Mouse (Mus musculus): ENCODE data around the gene Smg9. TPM values are rescaled to one million over a fixed set of nuclear protein-coding genes. Genes with fewer than 3 reads are reported as not detected.

Gene Smg9
- polyA plus RNA-seq, 1 experiment from 2014 or later, result 20.9 TPM

DNA sequence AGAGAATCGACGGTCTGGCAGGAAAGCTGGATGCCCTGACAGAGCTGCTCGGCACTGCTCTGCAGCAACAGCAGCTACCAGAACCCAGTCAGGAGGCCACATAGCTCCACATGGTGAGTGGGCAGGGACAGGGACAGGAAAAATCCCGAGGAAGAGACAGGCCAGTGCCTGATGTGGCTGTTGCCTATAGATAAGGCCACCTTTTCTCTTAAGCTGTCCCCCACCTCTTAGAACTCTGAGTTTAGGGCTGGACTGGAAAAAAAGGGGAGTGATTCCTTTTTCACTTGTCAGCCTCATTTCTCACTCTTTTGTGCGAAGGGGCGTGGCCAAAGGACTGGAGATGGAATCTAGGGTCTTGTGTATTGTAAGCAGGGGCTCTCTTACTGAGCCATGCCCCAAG lies 15.3 kb upstream of the Smg9 start:
- ATAC-seq (ENCODE audit: low FRiP score), result no peak
- Histone ChIP-seq H3K9ac (ENCODE audit: low read length) (no peak overlapping the region), H3K4me3 (ENCODE audit: low read depth, low read length) (no peak overlapping the region), H3K27me3 (ENCODE audit: control insufficient read depth, insufficient read depth, low read length) (no peaks in the 10 kb centered on the region), H3K27ac (ENCODE audit: low read depth, low read length) (no peak overlapping the region), H3K9me3 (ENCODE audit: control insufficient read depth, low read length) (no peaks in the 10 kb centered on the region), H3K4me2 (no peak overlapping the region), H3K36me3 (ENCODE audit: control insufficient read depth, insufficient read depth, low read length) (no peaks in the 10 kb centered on the region), H3K4me1 (ENCODE audit: control insufficient read depth, insufficient read depth, low read length) (no peaks in the 10 kb centered on the region)
- DNase-seq (ENCODE audit: low spot score, missing footprints), result no peak
- WGBS, result 60% methylated on average over 6 of the region's 6 CpGs

DNA sequence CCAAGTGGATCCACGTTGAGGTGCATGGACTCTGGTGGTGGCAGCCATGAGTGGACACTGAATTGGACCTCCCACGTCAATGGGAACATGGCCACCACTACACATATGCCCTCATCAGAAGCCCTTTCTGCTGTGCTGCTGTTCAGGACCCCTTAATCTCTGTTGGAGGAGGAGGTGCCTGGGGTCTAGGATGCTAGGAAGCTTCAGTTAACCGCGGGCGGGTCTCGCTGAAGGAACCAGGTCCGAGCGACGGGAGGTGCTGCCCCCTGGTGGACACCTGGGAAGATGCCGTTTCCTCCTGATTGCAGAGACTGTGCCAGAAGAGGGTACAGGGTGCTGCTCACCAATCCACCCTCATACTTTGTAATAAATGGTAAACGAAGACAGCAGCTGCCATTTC lies 14.6 kb upstream of the Smg9 start:
- Histone ChIP-seq H3K9me3 (ENCODE audit: control insufficient read depth, low read length) (no peaks in the 10 kb centered on the region), H3K9ac (ENCODE audit: low read length) (no peak overlapping the region), H3K4me2 (no peak overlapping the region), H3K4me3 (ENCODE audit: low read depth, low read length) (no peak overlapping the region), H3K36me3 (ENCODE audit: control insufficient read depth, insufficient read depth, low read length) (no peaks in the 10 kb centered on the region), H3K27ac (ENCODE audit: low read depth, low read length) (no peak overlapping the region), H3K4me1 (ENCODE audit: control insufficient read depth, insufficient read depth, low read length) (no peaks in the 10 kb centered on the region), H3K27me3 (ENCODE audit: control insufficient read depth, insufficient read depth, low read length) (no peaks in the 10 kb centered on the region)
- WGBS, result 9% methylated on average over 11 of the region's 11 CpGs
- peak; percentile 97 for DNase-seq (ENCODE audit: low spot score, missing footprints)
- peak; percentile 61; the same call in 1 of the 2 replicates for ATAC-seq (ENCODE audit: low FRiP score)

DNA sequence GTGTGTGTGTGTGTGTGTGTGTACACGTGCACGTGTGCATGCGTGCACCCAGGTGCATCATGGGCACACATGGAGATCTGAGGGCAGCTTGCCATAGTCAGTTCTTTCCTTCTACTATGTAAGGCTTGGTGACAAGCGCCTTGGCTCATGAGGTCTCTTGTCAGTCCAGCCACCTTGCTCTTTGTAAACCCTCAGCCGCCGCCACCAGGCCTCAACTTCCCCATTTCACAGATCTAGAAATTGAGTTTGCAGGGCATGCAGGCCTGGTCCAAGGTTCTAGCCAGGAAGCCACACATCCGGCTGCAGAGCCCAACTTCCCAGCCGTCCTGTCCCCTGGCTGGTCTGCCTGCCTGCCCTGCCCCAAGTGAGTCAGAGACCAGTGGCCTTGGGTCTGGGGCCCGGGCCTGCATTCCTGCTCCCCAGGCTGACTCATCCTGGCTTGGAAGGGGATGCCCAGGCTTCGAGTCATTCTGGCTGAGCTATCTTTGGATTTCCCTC lies 12.3 kb upstream of the Smg9 start:
- Histone ChIP-seq H3K4me2 (no peak overlapping the region), H3K4me3 (ENCODE audit: low read depth, low read length) (no peak overlapping the region), H3K9ac (ENCODE audit: low read length) (no peak overlapping the region), H3K4me1 (ENCODE audit: control insufficient read depth, insufficient read depth, low read length) (no peaks in the 10 kb centered on the region), H3K27me3 (ENCODE audit: control insufficient read depth, insufficient read depth, low read length) (no peaks in the 10 kb centered on the region), H3K9me3 (ENCODE audit: control insufficient read depth, low read length) (no peaks in the 10 kb centered on the region), H3K27ac (ENCODE audit: low read depth, low read length) (no peak overlapping the region), H3K36me3 (ENCODE audit: control insufficient read depth, insufficient read depth, low read length) (no peaks in the 10 kb centered on the region)
- no peak for DNase-seq (ENCODE audit: low spot score, missing footprints)
- no peak for ATAC-seq (ENCODE audit: low FRiP score)
- WGBS, result 87% methylated on average over 10 of the region's 10 CpGs

DNA sequence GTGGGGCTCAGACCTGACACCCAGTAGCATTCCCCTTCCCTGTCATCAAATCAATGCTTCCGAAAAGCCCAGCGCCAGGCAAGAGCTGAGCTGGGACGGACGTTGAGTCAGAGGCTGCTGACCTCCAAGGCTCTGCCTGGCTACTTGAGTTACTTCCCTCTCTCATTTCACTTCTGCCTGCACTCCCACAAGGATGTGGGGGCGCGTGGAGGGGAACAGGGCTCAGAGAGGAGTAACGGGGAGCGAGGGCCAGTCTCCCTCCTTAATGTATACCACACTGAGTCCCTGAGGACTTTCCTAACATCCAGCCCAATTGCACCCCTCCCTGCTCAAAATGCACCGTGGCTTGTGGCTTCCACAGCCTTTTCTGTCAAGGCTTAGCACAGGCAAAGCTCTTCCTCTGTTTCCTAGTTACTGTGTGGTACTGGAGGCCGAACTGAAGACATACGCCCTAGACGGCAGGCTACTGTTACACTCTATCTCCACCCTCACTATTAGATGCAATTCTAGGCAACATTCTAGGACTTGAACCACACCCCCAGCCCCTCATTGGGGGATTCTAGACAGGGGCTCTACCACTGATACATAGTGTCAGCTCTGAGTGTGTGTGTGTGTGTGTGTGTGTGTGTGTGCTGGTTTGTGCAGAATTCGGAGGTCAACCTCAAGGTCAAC lies 9.8 kb upstream of the Smg9 start:
- ATAC-seq (ENCODE audit: low FRiP score) (no peak), DNase-seq (ENCODE audit: low spot score, missing footprints) (no peak)
- WGBS, result 68% methylated on average over 13 of the region's 13 CpGs
- Histone ChIP-seq H3K4me3 (ENCODE audit: low read depth, low read length) (no peak overlapping the region), H3K27ac (ENCODE audit: low read depth, low read length) (no peak overlapping the region), H3K27me3 (ENCODE audit: control insufficient read depth, insufficient read depth, low read length) (no peaks in the 10 kb centered on the region), H3K4me2 (no peak overlapping the region), H3K9me3 (ENCODE audit: control insufficient read depth, low read length) (no peaks in the 10 kb centered on the region), H3K9ac (ENCODE audit: low read length) (no peak overlapping the region), H3K4me1 (ENCODE audit: control insufficient read depth, insufficient read depth, low read length) (no peaks in the 10 kb centered on the region), H3K36me3 (ENCODE audit: control insufficient read depth, insufficient read depth, low read length) (no peaks in the 10 kb centered on the region)

DNA sequence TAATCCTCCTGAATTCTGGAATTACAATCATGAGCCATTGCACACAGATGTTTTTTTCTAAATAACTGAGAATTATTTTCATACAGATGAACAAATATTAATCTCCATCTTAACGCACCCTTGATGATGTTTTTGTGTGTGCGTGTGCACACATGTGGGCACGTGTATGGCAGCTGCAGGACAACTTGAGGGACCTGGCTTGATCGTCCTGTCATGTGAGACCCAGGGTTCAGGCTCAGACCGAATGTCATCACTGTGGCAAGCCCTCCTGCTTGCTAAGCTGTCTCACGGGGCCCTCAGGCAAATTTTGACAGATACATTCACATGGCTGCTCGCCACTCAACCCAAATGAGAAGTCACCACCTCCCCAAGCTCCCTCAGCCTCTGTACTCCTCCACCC lies 8.9 kb upstream of the Smg9 start:
- no peak overlapping the region for H3K9ac ChIP-seq (ENCODE audit: low read length)
- H3K27me3 ChIP-seq (ENCODE audit: control insufficient read depth, insufficient read depth, low read length), result no peaks in the 10 kb centered on the region
- H3K36me3 ChIP-seq (ENCODE audit: control insufficient read depth, insufficient read depth, low read length), result no peaks in the 10 kb centered on the region
- H3K9me3 ChIP-seq (ENCODE audit: control insufficient read depth, low read length), result no peaks in the 10 kb centered on the region
- no peak overlapping the region for H3K27ac ChIP-seq (ENCODE audit: low read depth, low read length)
- DNase-seq (ENCODE audit: low spot score, missing footprints) (no peak), ATAC-seq (ENCODE audit: low FRiP score) (no peak)
- H3K4me3 ChIP-seq (ENCODE audit: low read depth, low read length), result no peak overlapping the region
- WGBS, result 75% methylated on average over 7 of the region's 7 CpGs
- H3K4me2 ChIP-seq, result no peak overlapping the region
- no peaks in the 10 kb centered on the region for H3K4me1 ChIP-seq (ENCODE audit: control insufficient read depth, insufficient read depth, low read length)

DNA sequence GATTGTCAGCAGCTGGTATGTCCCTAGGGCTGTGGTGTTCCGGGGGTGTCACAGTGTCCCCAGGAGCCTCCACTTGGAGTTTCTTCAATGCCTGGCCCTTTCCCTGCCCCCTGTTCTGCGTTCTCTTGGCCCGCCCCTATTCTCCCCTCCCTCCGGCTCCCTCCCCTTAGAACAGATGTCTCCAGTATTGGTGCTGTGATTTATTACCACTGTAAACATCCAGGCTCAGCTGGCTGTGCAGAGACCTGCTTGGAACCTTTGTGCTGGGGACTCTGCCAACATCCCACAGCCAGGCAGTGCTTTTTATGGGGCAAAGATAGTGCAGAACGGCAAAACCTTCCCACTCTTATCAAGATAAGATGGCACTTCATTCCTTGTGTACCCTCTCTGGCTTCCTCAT lies 8.3 kb upstream of the Smg9 start:
- H3K9ac ChIP-seq (ENCODE audit: low read length), result no peak overlapping the region
- DNase-seq (ENCODE audit: low spot score, missing footprints) (no peak), ATAC-seq (ENCODE audit: low FRiP score) (no peak)
- H3K4me2 ChIP-seq, result no peak overlapping the region
- no peak overlapping the region for H3K4me3 ChIP-seq (ENCODE audit: low read depth, low read length)
- 56% methylated on average over 5 of the region's 5 CpGs for WGBS
- no peaks in the 10 kb centered on the region for H3K4me1 ChIP-seq (ENCODE audit: control insufficient read depth, insufficient read depth, low read length)
- no peak overlapping the region for H3K27ac ChIP-seq (ENCODE audit: low read depth, low read length)
- H3K36me3 ChIP-seq (ENCODE audit: control insufficient read depth, insufficient read depth, low read length), result no peaks in the 10 kb centered on the region
- H3K27me3 ChIP-seq (ENCODE audit: control insufficient read depth, insufficient read depth, low read length), result no peaks in the 10 kb centered on the region
- no peaks in the 10 kb centered on the region for H3K9me3 ChIP-seq (ENCODE audit: control insufficient read depth, low read length)

DNA sequence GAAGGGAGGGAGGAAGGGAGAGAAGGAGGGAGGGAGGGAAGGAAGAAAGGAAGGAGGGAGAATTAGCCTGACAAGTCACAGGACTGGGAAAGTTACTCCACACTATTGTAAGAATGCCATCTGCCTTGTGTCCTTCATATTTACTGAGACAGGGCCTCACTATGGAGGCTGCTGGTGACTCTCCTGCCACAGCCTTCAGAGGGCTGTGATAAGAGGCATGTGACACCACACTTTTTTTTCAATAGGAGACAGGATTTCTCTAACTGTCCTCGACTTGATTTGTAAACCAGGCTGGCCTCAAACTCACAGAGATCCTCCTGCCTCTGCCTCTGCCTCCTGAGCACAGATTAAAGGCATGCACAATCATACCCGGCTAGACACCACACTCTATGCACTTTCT lies 7.7 kb upstream of the Smg9 start:
- H3K36me3 ChIP-seq (ENCODE audit: control insufficient read depth, insufficient read depth, low read length), result no peaks in the 10 kb centered on the region
- H3K27me3 ChIP-seq (ENCODE audit: control insufficient read depth, insufficient read depth, low read length), result no peaks in the 10 kb centered on the region
- no peak overlapping the region for H3K27ac ChIP-seq (ENCODE audit: low read depth, low read length)
- no peak overlapping the region for H3K9ac ChIP-seq (ENCODE audit: low read length)
- H3K9me3 ChIP-seq (ENCODE audit: control insufficient read depth, low read length), result no peaks in the 10 kb centered on the region
- no peak for DNase-seq (ENCODE audit: low spot score, missing footprints)
- H3K4me2 ChIP-seq, result no peak overlapping the region
- no peaks in the 10 kb centered on the region for H3K4me1 ChIP-seq (ENCODE audit: control insufficient read depth, insufficient read depth, low read length)
- H3K4me3 ChIP-seq (ENCODE audit: low read depth, low read length), result no peak overlapping the region
- ATAC-seq (ENCODE audit: low FRiP score), result no peak
- WGBS, result 66% methylated on average over 2 of the region's 2 CpGs

DNA sequence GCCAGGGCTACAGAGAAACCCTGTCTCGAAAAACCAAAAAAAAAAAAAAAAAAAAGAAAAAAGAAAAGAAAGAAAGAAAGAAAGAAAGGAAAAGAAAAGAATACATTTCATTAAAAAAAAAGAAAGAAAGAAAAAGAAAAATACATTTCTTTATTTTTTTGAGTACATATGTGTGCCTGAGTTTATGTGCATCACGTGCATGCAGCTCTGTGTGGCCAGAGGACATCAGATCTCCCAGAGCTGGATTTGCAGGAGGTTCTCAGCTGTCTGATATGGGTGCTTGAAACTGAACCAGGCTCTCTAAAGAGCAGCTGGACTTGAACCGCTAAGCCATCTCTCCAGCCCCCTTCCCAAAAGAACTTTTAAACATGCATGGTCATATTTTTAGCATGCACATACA lies 5.4 kb upstream of the Smg9 start:
- Histone ChIP-seq H3K4me2 (no peak overlapping the region), H3K9me3 (ENCODE audit: control insufficient read depth, low read length) (no peaks in the 10 kb centered on the region), H3K36me3 (ENCODE audit: control insufficient read depth, insufficient read depth, low read length) (no peaks in the 10 kb centered on the region), H3K4me1 (ENCODE audit: control insufficient read depth, insufficient read depth, low read length) (no peaks in the 10 kb centered on the region), H3K27me3 (ENCODE audit: control insufficient read depth, insufficient read depth, low read length) (no peaks in the 10 kb centered on the region), H3K4me3 (ENCODE audit: low read depth, low read length) (no peak overlapping the region), H3K27ac (ENCODE audit: low read depth, low read length) (no peak overlapping the region), H3K9ac (ENCODE audit: low read length) (no peak overlapping the region)
- no peak for DNase-seq (ENCODE audit: low spot score, missing footprints)
- 89% methylated on average over 2 of the region's 3 CpGs for WGBS
- no peak for ATAC-seq (ENCODE audit: low FRiP score)

DNA sequence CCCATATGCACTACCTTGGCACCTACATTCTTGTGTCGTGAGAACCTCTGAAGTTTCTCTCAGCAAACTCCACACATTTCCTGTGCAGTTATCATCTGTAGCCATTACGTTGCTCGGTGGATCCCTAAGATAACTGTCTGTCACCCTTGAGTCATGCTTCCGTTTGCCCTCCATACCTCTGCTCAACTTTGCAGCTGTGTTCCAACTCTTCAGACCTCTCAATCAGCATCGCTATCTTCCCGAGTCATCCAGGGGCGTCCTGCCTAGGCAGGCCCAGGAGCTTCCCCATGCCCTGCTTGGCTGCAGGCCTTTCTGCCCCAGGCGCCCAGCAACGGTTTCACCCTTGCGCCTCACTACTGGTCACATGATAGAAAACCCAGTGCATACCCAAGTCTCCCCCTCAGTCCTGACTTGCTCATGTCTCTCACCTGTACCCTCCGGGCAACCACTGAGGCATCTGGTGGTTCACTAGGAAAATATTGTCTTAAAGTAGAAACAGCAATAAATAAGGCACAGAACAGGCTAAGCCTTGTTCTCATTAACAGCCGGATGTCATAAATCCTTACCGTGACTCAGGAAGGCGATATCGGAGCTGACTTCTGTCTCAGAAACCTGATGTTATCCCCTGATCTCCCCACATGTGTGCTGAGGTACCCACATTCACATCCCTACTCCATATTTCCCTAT lies 4.8 kb upstream of the Smg9 start:
- Histone ChIP-seq H3K4me1 (ENCODE audit: control insufficient read depth, insufficient read depth, low read length) (no peaks in the 10 kb centered on the region), H3K4me3 (ENCODE audit: low read depth, low read length) (no peak overlapping the region), H3K27me3 (ENCODE audit: control insufficient read depth, insufficient read depth, low read length) (no peaks in the 10 kb centered on the region), H3K27ac (ENCODE audit: low read depth, low read length) (no peak overlapping the region), H3K9ac (ENCODE audit: low read length) (no peak overlapping the region), H3K36me3 (ENCODE audit: control insufficient read depth, insufficient read depth, low read length) (no peaks in the 10 kb centered on the region), H3K9me3 (ENCODE audit: control insufficient read depth, low read length) (no peaks in the 10 kb centered on the region), H3K4me2 (no peak overlapping the region)
- WGBS, result 85% methylated on average over 15 of the region's 15 CpGs
- no peak for DNase-seq (ENCODE audit: low spot score, missing footprints)
- no peak for ATAC-seq (ENCODE audit: low FRiP score)

Data from midbrain, embryonic 11.5 days (tissue).